Mouse (Mus musculus): Measurements from ENCODE around the gene Ppp1r18.

The Ppp1r18 gene

DNA sequence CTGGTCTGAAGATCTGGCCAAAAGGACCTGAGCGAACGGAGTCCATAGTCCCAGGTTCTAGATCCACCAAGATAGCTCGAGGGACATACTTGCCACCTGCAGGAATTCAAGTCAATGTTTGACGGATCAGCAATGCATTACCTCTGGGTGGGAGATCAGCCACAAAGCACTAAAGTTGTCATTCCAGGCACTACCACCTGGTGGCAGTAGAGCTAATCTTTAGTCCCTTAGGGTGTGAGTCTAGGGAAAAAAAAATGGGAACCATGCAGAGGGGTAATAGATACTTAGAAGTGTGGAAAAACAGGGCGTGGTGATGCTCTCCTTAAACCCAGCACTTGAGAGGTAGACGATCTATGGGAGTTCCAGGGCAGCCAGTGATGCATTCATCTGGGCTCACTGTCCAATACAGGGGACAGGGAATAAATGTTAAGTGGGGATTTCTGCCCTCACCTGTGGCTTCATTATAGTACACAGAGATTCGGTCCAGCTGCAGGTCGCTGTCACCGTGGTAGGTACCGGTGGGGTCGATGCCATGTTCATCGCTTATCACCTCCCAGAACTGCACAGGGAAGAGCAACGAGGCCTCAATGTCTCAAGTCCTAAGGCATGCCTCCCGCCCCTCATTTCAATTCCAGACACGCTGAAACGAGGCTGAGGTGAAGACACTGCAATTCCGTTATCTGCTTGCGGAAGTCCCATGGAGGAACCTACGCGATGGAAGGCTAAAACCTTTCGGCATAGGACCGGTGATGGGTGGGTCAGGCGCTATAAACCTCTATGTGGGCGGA lies 29.0 kb upstream of the Ppp1r18 start:
- in situ Hi-C loops (cut with MboI, MseI): loop anchor here (5.0 to 10.0 kb wide), 2 partner anchors 36 to 278 kb away; no protein-coding TSS in a partner anchor

DNA sequence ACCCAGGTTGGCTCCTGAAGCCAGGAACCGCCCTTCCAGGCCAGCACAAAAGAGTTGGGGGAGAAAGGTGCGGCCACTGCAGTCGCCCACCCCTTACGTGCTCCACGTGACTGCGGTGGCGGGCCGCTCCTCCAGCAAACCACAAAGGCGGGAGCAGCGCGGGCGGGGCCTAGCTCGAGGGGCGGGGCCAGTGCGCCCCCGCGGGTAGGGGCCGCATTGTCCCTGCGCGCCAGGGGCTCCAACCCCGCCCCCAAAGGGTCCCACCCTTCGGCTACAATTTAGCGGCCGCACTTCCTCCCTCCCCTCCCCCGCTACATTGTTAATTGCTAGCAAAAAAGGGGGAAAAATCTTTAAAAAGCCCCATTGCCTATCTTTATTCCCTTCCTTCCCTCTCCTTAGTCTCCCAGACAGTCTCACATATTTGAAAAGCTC lies 28.4 kb upstream of the Ppp1r18 start:
- in situ Hi-C loops (cut with MboI, MseI): loop anchor here (5.0 to 10.0 kb wide), 2 partner anchors 35 to 278 kb away; no protein-coding TSS in a partner anchor

DNA sequence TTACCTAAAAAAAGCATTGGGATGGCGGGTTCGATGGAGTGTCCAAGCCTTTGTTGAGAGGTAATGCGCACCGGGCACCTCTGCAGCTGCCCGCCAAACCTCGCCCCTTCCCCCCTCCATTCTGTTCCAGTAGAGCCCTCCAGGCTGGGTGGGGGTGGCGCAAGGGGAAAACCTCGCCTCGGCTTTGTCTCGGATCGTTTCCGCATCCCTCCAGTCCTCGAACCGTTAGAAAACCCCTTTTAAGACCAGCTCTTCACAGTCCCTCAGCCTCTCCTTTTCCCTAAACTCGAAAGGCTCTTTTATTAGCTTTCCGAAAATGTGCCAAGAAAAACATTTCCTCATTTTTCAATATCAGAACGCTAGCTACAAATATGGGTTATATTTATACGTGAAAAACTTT lies 27.9 kb upstream of the Ppp1r18 start:
- in situ Hi-C loops (cut with MboI, MseI): loop anchor here (5.0 to 10.0 kb wide), 2 partner anchors 35 to 277 kb away; no protein-coding TSS in a partner anchor

GRCm38 (mm10) chr17:35838122-35838544 lies 27.3 kb upstream of the Ppp1r18 start, which contains the start of gene Tubb5:
Gene Tubb5 (minus strand): TSS chr17:35838306.
- in situ Hi-C loops (cut with MboI, MseI): loop anchor here (5.0 to 10.0 kb wide), 2 partner anchors 34 to 277 kb away; no protein-coding TSS in a partner anchor

DNA sequence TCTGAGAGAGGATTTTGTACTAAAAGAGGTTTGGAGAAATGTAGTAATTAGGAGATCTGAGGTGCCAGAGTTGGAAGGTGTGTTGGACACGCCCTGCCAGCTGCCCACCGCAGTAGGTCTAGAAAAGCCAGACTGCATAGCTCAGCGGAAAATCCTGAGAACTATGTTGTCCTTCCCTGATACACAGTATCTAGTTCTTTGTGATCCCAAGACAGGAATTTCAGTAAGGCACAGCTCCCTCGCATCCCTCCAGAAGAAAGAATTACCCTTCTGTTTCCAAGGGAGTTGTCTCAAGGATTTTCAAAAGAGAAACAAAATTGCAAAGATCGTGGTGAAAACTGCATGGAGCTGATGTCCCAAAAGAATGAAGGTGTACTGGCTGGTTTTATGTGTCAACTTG lies 26.8 kb upstream of the Ppp1r18 start:
- in situ Hi-C loops (cut with MboI, MseI): loop anchor here (5.0 to 10.0 kb wide), 2 partner anchors 34 to 276 kb away; no protein-coding TSS in a partner anchor

DNA sequence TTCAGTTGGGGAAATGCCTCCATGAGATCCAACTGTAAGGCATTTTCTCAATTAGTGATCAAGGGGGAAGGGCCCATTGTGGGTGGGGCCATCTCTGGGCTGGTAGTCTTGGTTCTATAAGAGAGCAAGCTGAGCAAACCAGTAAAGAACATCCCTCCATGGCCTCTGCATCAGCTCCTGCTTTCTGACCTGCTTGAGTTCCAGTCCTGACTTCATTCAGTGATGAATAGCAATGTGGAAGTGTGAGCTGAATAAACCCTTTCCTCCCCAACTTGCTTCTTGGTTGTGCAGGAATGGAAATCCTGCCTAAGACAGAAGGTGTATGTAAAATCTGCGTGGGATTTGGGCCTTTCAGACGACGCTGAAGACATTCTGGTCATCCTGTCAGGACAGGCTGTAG lies 26.4 kb upstream of the Ppp1r18 start:
- in situ Hi-C loops (cut with MboI, MseI): loop anchor here (5.0 to 10.0 kb wide), 2 partner anchors 33 to 276 kb away; no protein-coding TSS in a partner anchor

DNA sequence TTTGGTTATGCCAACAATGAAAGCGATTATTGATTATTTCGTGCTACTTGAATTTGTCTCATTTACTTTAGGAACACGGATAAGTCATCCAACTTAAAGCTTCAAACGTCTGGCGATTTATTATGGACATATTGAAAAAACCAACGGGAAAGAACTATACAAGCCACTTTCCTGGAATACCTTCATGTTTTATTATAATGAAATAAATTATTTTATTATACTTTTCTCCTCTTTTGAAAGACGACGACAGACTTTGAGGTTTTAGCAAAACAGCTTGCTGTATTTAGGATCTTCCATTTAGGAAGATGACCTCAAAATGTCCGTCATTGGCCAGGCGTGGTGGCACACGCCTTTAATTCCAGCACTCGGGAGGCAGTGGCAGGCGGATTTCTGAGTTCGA lies 24.8 kb upstream of the Ppp1r18 start:
- in situ Hi-C loops (cut with MboI, MseI): loop anchor here (10.0 kb wide), 1 partner anchor 54 kb away; the partner anchor contains the start of gene 2310061I04Rik

- in situ Hi-C loops (cut with MboI, MseI): loop anchor here (10.0 kb wide), 1 partner anchor 53 kb away; the partner anchor contains the start of gene 2310061I04Rik
These were observed 24.1 kb upstream of the Ppp1r18 start, which contains the start of gene Mdc1 for GRCm38 (mm10) chr17:35841076-35841950. Gene Mdc1 (plus strand): TSS chr17:35841515.

DNA sequence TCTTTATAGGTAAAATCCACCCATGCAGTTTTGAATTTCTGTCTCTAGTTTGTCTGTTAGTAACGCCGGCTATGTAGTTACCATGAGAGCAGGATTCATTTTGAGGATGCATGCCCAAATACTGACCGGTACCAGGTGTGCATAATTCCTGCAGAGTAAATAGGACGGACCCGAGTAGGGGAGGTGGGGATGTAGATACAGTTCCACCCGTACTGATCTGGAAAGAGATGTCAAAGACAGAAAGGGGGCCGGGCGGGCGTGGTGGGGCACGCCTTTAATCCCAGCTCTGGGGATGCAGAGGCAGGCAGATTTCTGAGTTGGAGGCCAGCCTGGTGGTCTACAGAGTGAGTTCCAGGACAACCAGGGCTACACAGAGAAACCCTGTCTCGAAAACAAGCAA lies 23.4 kb upstream of the Ppp1r18 start:
- in situ Hi-C loops (cut with MboI, MseI): loop anchor here (10.0 kb wide), 1 partner anchor 53 kb away; the partner anchor contains the start of gene 2310061I04Rik

DNA sequence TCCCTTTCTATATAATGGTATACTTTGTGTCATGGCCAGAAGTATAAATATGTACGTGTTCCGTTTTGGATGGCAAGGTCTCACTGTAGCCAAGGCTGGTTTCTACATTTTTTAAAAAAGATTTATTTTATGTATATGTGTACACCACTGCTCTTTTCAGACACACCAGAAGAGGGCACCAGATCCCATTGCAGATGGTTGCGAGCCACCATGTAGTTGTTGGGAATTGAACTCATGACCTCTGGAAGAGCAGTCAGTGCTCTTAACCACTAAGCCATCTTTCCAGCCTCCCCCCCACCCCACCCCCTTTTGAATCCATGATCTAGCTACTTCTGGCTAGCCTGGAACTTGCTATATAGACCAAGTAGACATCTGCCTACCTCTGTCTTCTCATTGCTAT lies 21.9 kb upstream of the Ppp1r18 start:
- in situ Hi-C loops (cut with MboI, MseI): loop anchor here (10.0 kb wide), 1 partner anchor 51 kb away; the partner anchor contains the start of gene 2310061I04Rik

- in situ Hi-C loops (cut with MboI, MseI): loop anchor here (10.0 kb wide), 1 partner anchor 47 kb away; the partner anchor contains the start of gene 2310061I04Rik
These were observed 17.3 kb upstream of the Ppp1r18 start for GRCm38 (mm10) chr17:35848112-35848511.

DNA sequence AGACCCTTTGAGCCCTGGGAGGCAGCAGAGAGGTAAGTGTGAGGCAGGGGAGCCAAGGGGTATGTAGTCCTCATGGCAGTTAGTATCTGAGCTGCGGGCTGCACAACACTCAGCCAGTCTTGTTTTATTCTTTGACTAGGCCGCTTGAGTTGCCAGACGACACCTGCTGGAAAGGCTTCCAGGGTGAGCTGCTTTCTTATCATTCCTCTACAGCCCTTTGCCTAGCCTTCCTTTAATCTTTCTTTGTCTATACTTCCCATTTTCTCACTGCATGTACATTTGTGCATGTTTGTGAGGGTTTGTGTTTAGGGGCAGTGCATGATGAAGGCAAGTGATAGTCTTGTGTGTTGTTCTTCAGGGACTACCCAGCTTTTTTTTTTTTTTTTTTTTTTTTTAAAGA lies 14.4 kb upstream of the Ppp1r18 start:
- in situ Hi-C loops (cut with MboI, MseI): no loop called here

DNA sequence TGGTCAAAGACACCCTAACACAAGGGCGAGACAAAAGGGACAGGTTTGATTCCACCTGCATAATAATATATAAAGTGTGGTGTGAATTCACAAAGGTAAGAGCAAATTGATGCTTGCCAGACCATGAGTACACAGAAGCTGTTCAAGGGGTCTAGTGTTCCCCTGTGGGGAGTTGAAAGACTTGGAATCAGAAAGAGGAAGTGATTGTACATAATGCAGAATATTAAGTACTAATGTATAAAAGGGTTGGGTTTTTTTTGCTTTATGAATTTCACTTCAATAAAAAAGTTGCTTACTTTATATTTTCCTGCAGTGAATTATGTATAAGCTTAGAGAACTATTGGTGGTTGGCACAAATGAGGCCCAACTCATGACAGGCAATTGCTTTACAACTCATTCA lies 6.0 kb upstream of the Ppp1r18 start:
- in situ Hi-C loops (cut with MboI, MseI): no loop called here

- in situ Hi-C loops (cut with MboI, MseI): no loop called here
These were observed 5.6 kb upstream of the Ppp1r18 start for GRCm38 (mm10) chr17:35859835-35860234.

- in situ Hi-C loops (cut with MboI, MseI): no loop called here
These were observed 4.6 kb upstream of the Ppp1r18 start for GRCm38 (mm10) chr17:35860831-35861197.

DNA sequence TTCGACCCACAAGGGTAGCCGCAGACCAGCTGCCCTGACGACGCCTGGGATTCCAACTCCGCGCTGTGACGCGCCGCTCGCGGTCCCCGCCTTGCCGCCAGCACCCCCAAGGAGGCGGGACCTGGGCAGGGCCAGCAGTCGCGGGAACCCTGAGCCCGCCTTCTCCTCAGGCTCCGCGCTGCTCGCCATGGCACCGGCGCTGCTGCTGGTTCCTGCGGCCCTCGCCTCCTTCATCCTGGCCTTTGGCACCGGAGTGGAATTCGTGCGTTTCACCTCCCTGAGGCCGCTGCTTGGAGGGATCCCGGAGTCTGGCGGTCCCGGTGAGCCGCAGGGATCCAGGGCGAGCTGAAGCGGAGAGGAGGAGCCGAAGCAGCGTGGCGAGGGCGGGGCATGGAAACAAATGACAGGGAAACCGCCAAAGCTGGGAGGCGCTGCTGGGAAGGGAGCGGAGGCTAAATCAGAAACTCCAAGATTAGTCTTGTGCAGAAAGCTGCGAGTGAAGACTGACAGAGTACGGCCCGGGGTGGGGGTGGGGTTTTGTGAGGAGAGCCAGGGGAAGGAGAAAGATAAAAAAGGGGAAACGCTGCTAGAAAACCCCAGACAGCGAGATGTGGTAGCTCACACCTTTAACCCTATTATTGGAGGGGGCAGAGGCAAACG lies 4.1 kb upstream of the Ppp1r18 start, which contains the start of gene Nrm:
Gene Nrm, plus strand, starts transcription at position 121 of the 660 bp plus-strand sequence.
- in situ Hi-C loops (cut with MboI, MseI): no loop called here

DNA sequence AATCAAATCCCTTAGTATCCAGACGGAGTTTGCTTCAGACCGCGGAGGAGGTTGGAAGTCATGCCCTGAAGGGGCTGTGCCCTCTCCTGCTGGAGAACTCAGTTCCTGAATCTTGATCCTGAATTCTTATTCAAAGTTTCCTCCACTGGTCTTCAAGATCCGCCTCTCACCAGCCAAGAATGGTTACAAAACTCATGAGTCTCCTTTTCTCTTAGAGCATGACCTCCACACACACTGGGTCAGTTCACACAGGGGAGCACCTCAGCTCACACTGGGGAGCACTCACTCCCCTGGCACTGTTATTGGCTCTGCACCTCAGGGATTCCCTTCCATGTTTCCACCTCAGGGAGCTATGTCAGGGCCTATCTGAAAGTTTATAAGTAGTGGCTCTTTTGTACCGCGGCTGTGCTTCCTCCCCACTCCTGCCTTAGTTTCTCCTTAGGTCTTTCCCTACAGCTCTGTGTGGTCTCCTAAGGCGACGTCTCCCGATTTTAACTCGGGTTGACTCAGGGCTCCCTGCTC lies 500 bp upstream of the Ppp1r18 start:
- in situ Hi-C loops (cut with MboI, MseI): no loop called here

DNA sequence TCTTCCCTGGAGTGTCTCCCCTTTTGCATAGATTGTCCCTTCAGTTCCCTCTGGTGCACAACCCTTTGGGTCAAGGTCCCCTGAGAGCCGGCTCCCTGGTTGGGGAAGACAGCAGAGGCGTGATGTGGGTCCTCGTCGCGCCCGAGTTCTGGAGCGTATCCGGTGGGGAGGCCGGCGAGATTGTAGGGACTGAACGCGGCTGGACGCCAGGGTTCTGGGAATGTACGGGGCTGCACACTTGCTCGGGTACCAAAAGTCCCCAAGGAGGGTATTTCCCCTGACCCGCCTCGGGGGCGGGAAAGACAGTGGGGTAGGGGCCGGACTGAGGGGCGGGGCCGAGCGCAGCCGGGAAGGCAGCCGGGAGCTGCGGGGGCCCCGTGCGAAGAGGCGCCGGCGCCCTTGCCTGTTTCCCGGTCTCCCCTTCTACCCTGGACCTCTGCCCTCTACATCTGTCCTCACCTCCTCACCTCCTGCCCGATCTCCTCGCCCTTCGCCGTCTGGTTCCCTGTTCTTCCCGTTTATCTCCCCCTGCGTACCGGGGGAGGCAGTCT lies 963 bp downstream of the Ppp1r18 start:
- in situ Hi-C loops (cut with MboI, MseI): no loop called here

DNA sequence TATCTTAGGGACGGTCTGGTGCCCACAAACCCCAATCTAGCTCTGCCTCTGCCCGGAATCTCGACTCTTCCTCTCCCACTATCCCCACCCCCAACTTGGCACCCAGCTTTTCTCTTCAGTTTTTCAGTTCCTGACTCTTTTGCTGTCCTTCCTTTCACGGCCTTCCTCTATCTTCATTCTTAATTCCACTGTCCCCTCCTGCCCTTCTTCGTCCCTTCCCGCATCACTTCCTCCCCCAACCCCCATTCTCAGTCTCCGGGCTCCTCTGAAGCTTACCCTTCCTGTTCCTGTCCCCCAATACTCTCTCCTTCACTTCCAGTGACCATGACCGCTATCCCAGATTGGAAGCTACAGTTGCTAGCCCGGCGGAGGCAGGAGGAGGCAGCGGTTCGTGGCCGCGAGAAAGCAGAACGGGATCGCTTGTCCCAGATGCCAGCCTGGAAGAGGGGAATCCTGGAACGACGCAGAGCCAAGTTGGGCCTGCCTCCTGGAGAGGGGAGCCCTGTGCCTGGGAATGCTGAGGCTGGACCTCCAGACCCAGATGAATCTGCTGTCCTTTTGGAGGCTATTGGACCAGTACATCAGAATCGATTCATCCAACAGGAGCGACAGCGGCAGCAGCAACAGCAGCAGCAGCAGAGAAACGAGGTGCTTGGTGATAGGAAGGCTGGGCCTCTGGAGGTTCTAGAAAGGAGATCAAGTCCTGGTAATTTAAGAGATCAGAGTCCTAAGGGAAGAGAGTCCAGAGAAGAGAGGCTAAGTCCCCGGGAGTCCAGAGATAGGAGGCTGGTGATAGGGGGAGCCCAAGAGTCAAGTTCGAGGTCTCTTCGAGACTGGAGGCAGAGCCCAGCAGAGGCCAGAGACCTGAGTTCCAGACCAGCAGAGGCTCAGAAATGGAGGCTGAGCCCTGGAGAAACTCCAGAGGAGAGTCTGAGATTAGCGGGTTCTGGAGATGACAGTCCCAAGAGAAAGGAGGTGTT lies 1.8 kb downstream of the Ppp1r18 start:
- in situ Hi-C loops (cut with MboI, MseI): no loop called here

Data from T-helper 2 cell (primary cell).